9 mouse cellular contexts compared by ENCODE assay signal in the genomic region with DNA sequence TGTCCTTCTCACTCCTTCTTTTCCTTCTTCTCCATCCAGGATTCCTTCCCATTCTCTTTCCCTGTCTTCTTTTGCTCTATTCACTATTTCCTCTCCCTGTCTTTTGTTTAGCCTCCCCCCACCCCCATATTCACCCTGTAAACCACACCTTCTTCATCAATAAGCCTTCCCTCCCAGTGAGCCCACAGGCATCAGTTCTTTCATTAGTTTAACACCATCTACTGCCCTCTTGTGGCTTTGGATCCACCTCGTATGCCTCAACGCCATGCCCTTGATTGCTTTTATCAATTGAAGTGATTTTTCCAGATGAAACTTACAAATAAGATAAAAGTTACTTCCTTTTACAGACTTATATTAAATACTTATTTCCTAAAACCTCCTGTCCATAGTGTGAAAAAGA.
DNase-seq lines count a peak whose midpoint lies in the region; ATAC-seq lines count a peak whose summit lies in the region.
"Had no signal": no experiment of that assay in that cellular context is flagged by ENCODE, and none has a peak within 500 bp of the region (broad histone marks: within the 10 kb centered on the region; RNA-seq: fewer than 3 reads in every experiment).

No protein-coding gene starts in this region.

- no peak overlapping the region for H3K4me3 ChIP-seq in limb, embryonic 11.5 days (ENCODE audit: low read depth, low read length)
- H3K4me3 ChIP-seq in limb, embryonic 10.5 days, result no peak overlapping the region
- H3K4me3 ChIP-seq in forebrain, embryonic 13.5 days, result no peak overlapping the region
- H3K4me3 ChIP-seq: hindbrain, embryonic 15.5 days had no signal

- no peak for ATAC-seq in limb, embryonic 11.5 days (ENCODE audit: insufficient number of reproducible peaks, low FRiP score, low TSS enrichment, low read depth)
- ATAC-seq in forebrain, embryonic 13.5 days, result peak; percentile 71

- no peak overlapping the region for H3K9ac ChIP-seq in limb, embryonic 11.5 days (ENCODE audit: low read length)
- no peak overlapping the region for H3K9ac ChIP-seq in forebrain, embryonic 13.5 days
- H3K9ac ChIP-seq: hindbrain, embryonic 15.5 days had no signal

- no peaks in the 10 kb centered on the region for H3K27me3 ChIP-seq in limb, embryonic 11.5 days (ENCODE audit: control insufficient read depth, insufficient read depth, low read length)
- no peaks in the 10 kb centered on the region for H3K27me3 ChIP-seq in limb, embryonic 10.5 days (ENCODE audit: low read depth, poor library complexity, severe bottlenecking)
- no peaks in the 10 kb centered on the region for H3K27me3 ChIP-seq in forebrain, embryonic 13.5 days
- H3K27me3 ChIP-seq: hindbrain, embryonic 15.5 days had no signal

- no peaks in the 10 kb centered on the region for H3K4me1 ChIP-seq in limb, embryonic 11.5 days (ENCODE audit: control insufficient read depth, insufficient read depth, low read length)
- H3K4me1 ChIP-seq in limb, embryonic 10.5 days, result no peaks in the 10 kb centered on the region
- H3K4me1 ChIP-seq in forebrain, embryonic 13.5 days, result no peaks in the 10 kb centered on the region
- H3K4me1 ChIP-seq: hindbrain, embryonic 15.5 days had no signal

- H3K36me3 ChIP-seq in limb, embryonic 11.5 days (ENCODE audit: control insufficient read depth, insufficient read depth, low read length), result no peaks in the 10 kb centered on the region
- no peaks in the 10 kb centered on the region for H3K36me3 ChIP-seq in limb, embryonic 10.5 days
- H3K36me3 ChIP-seq in forebrain, embryonic 13.5 days (ENCODE audit: poor library complexity, severe bottlenecking), result no peaks in the 10 kb centered on the region
- H3K36me3 ChIP-seq: hindbrain, embryonic 15.5 days had no signal

- no peaks in the 10 kb centered on the region for H3K9me3 ChIP-seq in limb, embryonic 11.5 days (ENCODE audit: control insufficient read depth, low read length)
- H3K9me3 ChIP-seq in limb, embryonic 10.5 days (replicated peaks), result no peaks in the 10 kb centered on the region
- no peaks in the 10 kb centered on the region for H3K9me3 ChIP-seq in forebrain, embryonic 13.5 days (replicated peaks)
- H3K9me3 ChIP-seq: hindbrain, embryonic 15.5 days had no signal

- no peak overlapping the region for H3K4me2 ChIP-seq in limb, embryonic 11.5 days (ENCODE audit: low read depth, severe bottlenecking)
- no peak overlapping the region for H3K4me2 ChIP-seq in forebrain, embryonic 13.5 days
- H3K4me2 ChIP-seq: hindbrain, embryonic 15.5 days had no signal

- H3K27ac ChIP-seq in limb, embryonic 11.5 days (replicated peaks; ENCODE audit: low read depth, low read length), result no peak overlapping the region
- no peak overlapping the region for H3K27ac ChIP-seq in limb, embryonic 10.5 days
- H3K27ac ChIP-seq in forebrain, embryonic 13.5 days, result no peak overlapping the region
- H3K27ac ChIP-seq: hindbrain, embryonic 15.5 days had no signal

- WGBS in limb, embryonic 11.5 days, result 25% methylated on average over 2 of the region's 2 CpGs
- WGBS in limb, embryonic 10.5 days, result 33% methylated on average over 2 of the region's 2 CpGs
- WGBS in forebrain, embryonic 13.5 days, result 19% methylated on average over 2 of the region's 2 CpGs

- DNase-seq in limb, embryonic 11.5 days (ENCODE audit: low spot score), result peak; percentile 21
- DNase-seq in limb, embryonic 10.5 days (ENCODE audit: low spot score), result no peak
- DNase-seq in cerebellum, adult 11 months, result peak; percentile 9
- DNase-seq in lung, postnatal 10 days, result peak; percentile 8
- DNase-seq in thymus, postnatal 14 days, result no peak
- DNase-seq in T-cell, adult 2 months (ENCODE audit: low spot score), result no peak
- DNase-seq in adrenal gland, postnatal 14 days, result no peak

Comparison
In these comparisons a context has a peak if more than half of its experiments do, and no peak if none do; other contexts are left out.
1. DNase-seq: peak in limb, embryonic 11.5 days (single experiment), cerebellum, adult 11 months (single experiment) and lung, postnatal 10 days (single experiment); none in limb, embryonic 10.5 days (single experiment), thymus, postnatal 14 days (single experiment), T-cell, adult 2 months (single experiment) and adrenal gland, postnatal 14 days (single experiment).